Mouse (Mus musculus) forebrain, embryonic 12.5 days (tissue): Measurements from ENCODE around the gene Zfyve19. TPM values are rescaled to one million over a fixed set of nuclear protein-coding genes. Genes with fewer than 3 reads are reported as not detected.
A peak's percentile ranks its signal among the peaks of the same experiment; 100 is the strongest.

Source experiments
- ATAC-seq: fragments of 200-750 bp; cut with Nextera tagmentation; 2 replicates; pipeline ENCODE4 v1.8.0; 2017; ENCODE audit warnings: moderate TSS enrichment; ENCODE audit not compliant: low FRiP score
- H3K27ac ChIP-seq: fragments of 300-500 bp; sonication (generic); 2 replicates; pipeline ENCODE4 v1.5.1; 2016; ENCODE audit warnings: mild to moderate bottlenecking
- H3K27me3 ChIP-seq: fragments of 300-500 bp; sonication (generic); 2 replicates; pipeline ENCODE4 v1.6.1; 2016; ENCODE audit warnings: mild to moderate bottlenecking
- H3K36me3 ChIP-seq: fragments of 300-500 bp; sonication (generic); replicated peaks from 2 replicates; pipeline ENCODE4 v1.6.1; 2016; ENCODE audit warnings: mild to moderate bottlenecking
- H3K4me1 ChIP-seq: fragments of 300-500 bp; sonication (generic); 2 replicates; pipeline ENCODE4 v1.6.1; 2016
- H3K4me2 ChIP-seq: fragments of 300-500 bp; sonication (generic); 2 replicates; pipeline ENCODE4 v1.6.1; 2016; ENCODE audit warnings: mild to moderate bottlenecking, moderate library complexity
- H3K4me3 ChIP-seq: fragments of 300-500 bp; sonication (generic); replicated peaks from 2 replicates; pipeline ENCODE4 v1.5.1; 2016; ENCODE audit warnings: mild to moderate bottlenecking
- H3K9ac ChIP-seq: fragments of 300-500 bp; sonication (generic); 2 replicates; pipeline ENCODE4 v1.6.1; 2016; ENCODE audit warnings: mild to moderate bottlenecking
- H3K9me3 ChIP-seq: fragments of 300-500 bp; sonication (generic); 2 replicates; pipeline ENCODE4 v1.6.1; 2016
- WGBS: fragments of 180-500 bp; shearing (Covaris S2); methylation state at CpG from one replicate; pipeline ENCODE4 v1.1.7; 2016; 5-methylcytosine and 5-hydroxymethylcytosine counted together
- polyA plus RNA-seq: library from polyadenylated mRNA; unstranded; fragments of >200 nt; fragmentation: Nextera tagmentation; extraction: Ambion mirVana; gene quantifications from 2 replicates; pipeline ENCODE4 v1.2.1, GENCODE M21; 2016

Zfyve19 gene
- polyA plus RNA-seq, 1 experiment from 2014 or later: 51.1 TPM

GRCm38 (mm10) chr2:119173991-119174651, 34.3 kb upstream of the Zfyve19 start, which contains the start of gene Gm14137:
Gene Gm14137, plus strand, starts transcription at chr2:119174509.
- Histone ChIP-seq H3K36me3 (peaks cover 19% of the 10 kb centered on the region; the same call in 1 of the 2 replicates), H3K9ac (0 out of 2 replicates have a peak within 1 kb of the TSS, but pooled peaks have one; percentile 17), H3K4me2 (0 out of 2 replicates have a peak within 1 kb of the TSS, but pooled peaks have one; percentile 1), H3K27me3 (peaks cover 11% of the 10 kb centered on the region; the same call in 1 of the 2 replicates), H3K4me3 (no peak within 1 kb of the TSS), H3K9me3 (no peaks in the 10 kb centered on the region), H3K4me1 (peaks cover 31% of the 10 kb centered on the region), H3K27ac (0 out of 2 replicates have a peak within 1 kb of the TSS, but pooled peaks have one; percentile 47)
- no peak; the same call in 1 of the 2 replicates for ATAC-seq
- 28% methylated on average over 8 of the region's 8 CpGs for WGBS

- Histone ChIP-seq H3K36me3 (peaks cover 26% of the 10 kb centered on the region), H3K4me2 (no peak overlapping the region), H3K4me1 (peaks cover 31% of the 10 kb centered on the region), H3K9ac (no peak overlapping the region), H3K27ac (no peak overlapping the region), H3K9me3 (no peaks in the 10 kb centered on the region), H3K27me3 (0 out of 2 replicates have a peak, but pooled peaks cover 4% of the 10 kb centered on the region), H3K4me3 (no peak overlapping the region)
- ATAC-seq: no peak
- 59% methylated on average over 14 of the region's 14 CpGs for WGBS
Measured at GRCm38 (mm10) chr2:119174866-119175265, 33.6 kb upstream of the Zfyve19 start.

- no peaks in the 10 kb centered on the region for H3K27me3 ChIP-seq
- no peak overlapping the region for H3K27ac ChIP-seq
- H3K4me3 ChIP-seq: no peak overlapping the region
- H3K4me2 ChIP-seq: no peak overlapping the region
- no peak overlapping the region for H3K9ac ChIP-seq
- no peak for ATAC-seq
- H3K9me3 ChIP-seq: no peaks in the 10 kb centered on the region
- H3K36me3 ChIP-seq: peaks cover 34% of the 10 kb centered on the region
- WGBS: 75% methylated on average over 6 of the region's 6 CpGs
- H3K4me1 ChIP-seq: peaks cover 31% of the 10 kb centered on the region
Measured at GRCm38 (mm10) chr2:119175614-119176013, 32.8 kb upstream of the Zfyve19 start.

- H3K27me3 ChIP-seq: no peaks in the 10 kb centered on the region
- H3K4me1 ChIP-seq: peaks cover 31% of the 10 kb centered on the region
- no peak overlapping the region for H3K4me3 ChIP-seq
- H3K4me2 ChIP-seq: no peak overlapping the region
- no peaks in the 10 kb centered on the region for H3K9me3 ChIP-seq
- H3K27ac ChIP-seq: no peak overlapping the region
- peaks cover 38% of the 10 kb centered on the region for H3K36me3 ChIP-seq
- H3K9ac ChIP-seq: no peak overlapping the region
- no peak for ATAC-seq
- WGBS: 59% methylated on average over 3 of the region's 3 CpGs
Measured at GRCm38 (mm10) chr2:119176761-119177160, 31.7 kb upstream of the Zfyve19 start.

GRCm38 (mm10) chr2:119177384-119177939, 31.0 kb upstream of the Zfyve19 start:
- no peak for ATAC-seq
- Histone ChIP-seq H3K9ac (no peak overlapping the region), H3K27me3 (no peaks in the 10 kb centered on the region), H3K27ac (no peak overlapping the region), H3K4me2 (no peak overlapping the region), H3K4me1 (peaks cover 25% of the 10 kb centered on the region), H3K4me3 (no peak overlapping the region), H3K36me3 (peaks cover 38% of the 10 kb centered on the region), H3K9me3 (no peaks in the 10 kb centered on the region)
- 90% methylated on average over 5 of the region's 5 CpGs for WGBS

- Histone ChIP-seq H3K4me1 (no peaks in the 10 kb centered on the region), H3K4me2 (no peak overlapping the region), H3K4me3 (no peak overlapping the region), H3K9ac (no peak overlapping the region), H3K27me3 (no peaks in the 10 kb centered on the region), H3K27ac (no peak overlapping the region), H3K36me3 (peaks cover 58% of the 10 kb centered on the region), H3K9me3 (no peaks in the 10 kb centered on the region)
- no peak for ATAC-seq
- 84% methylated on average over 7 of the region's 7 CpGs for WGBS
Measured at GRCm38 (mm10) chr2:119182914-119183313, 25.5 kb upstream of the Zfyve19 start.

GRCm38 (mm10) chr2:119189029-119189710, 19.2 kb upstream of the Zfyve19 start:
- Histone ChIP-seq H3K27ac (no peak overlapping the region), H3K9me3 (no peaks in the 10 kb centered on the region), H3K4me1 (peaks cover 5% of the 10 kb centered on the region; the same call in 1 of the 2 replicates), H3K4me2 (peak overlapping the region; percentile 59), H3K9ac (no peak overlapping the region), H3K4me3 (peak overlapping the region; percentile 25), H3K36me3 (peaks cover 18% of the 10 kb centered on the region), H3K27me3 (no peaks in the 10 kb centered on the region)
- 6% methylated on average over 15 of the region's 15 CpGs for WGBS
- peak; percentile 84 for ATAC-seq

- no peak overlapping the region for H3K9ac ChIP-seq
- ATAC-seq: no peak
- 88% methylated on average over 5 of the region's 5 CpGs for WGBS
- H3K4me1 ChIP-seq: peaks cover 5% of the 10 kb centered on the region; the same call in 1 of the 2 replicates
- H3K27ac ChIP-seq: no peak overlapping the region
- no peak overlapping the region for H3K4me2 ChIP-seq
- no peaks in the 10 kb centered on the region for H3K27me3 ChIP-seq
- no peak overlapping the region for H3K4me3 ChIP-seq
- H3K36me3 ChIP-seq: peaks cover 3% of the 10 kb centered on the region
- no peaks in the 10 kb centered on the region for H3K9me3 ChIP-seq
Measured at GRCm38 (mm10) chr2:119190969-119191368, 17.4 kb upstream of the Zfyve19 start.

GRCm38 (mm10) chr2:119194140-119194539, 14.3 kb upstream of the Zfyve19 start:
- WGBS: 91% methylated on average over 5 of the region's 5 CpGs
- Histone ChIP-seq H3K36me3 (no peaks in the 10 kb centered on the region), H3K4me1 (peaks cover 13% of the 10 kb centered on the region; the same call in 1 of the 2 replicates), H3K4me3 (no peak overlapping the region), H3K4me2 (no peak overlapping the region), H3K27me3 (no peaks in the 10 kb centered on the region), H3K9me3 (no peaks in the 10 kb centered on the region), H3K9ac (no peak overlapping the region), H3K27ac (no peak overlapping the region)
- no peak for ATAC-seq

- Histone ChIP-seq H3K4me1 (peaks cover 12% of the 10 kb centered on the region; the same call in 1 of the 2 replicates), H3K36me3 (no peaks in the 10 kb centered on the region), H3K9ac (no peak overlapping the region), H3K27ac (no peak overlapping the region), H3K27me3 (no peaks in the 10 kb centered on the region), H3K9me3 (no peaks in the 10 kb centered on the region), H3K4me3 (no peak overlapping the region), H3K4me2 (no peak overlapping the region)
- WGBS: 23% methylated on average over 4 of the region's 4 CpGs
- ATAC-seq: no peak
Measured at GRCm38 (mm10) chr2:119196316-119197108, 11.9 kb upstream of the Zfyve19 start.

GRCm38 (mm10) chr2:119197493-119197892, 10.9 kb upstream of the Zfyve19 start:
- Histone ChIP-seq H3K4me1 (peaks cover 12% of the 10 kb centered on the region; the same call in 1 of the 2 replicates), H3K36me3 (no peaks in the 10 kb centered on the region), H3K4me3 (no peak overlapping the region), H3K27me3 (no peaks in the 10 kb centered on the region), H3K27ac (no peak overlapping the region), H3K9ac (no peak overlapping the region), H3K4me2 (no peak overlapping the region), H3K9me3 (no peaks in the 10 kb centered on the region)
- ATAC-seq: no peak
- 97% methylated on average over 1 of the region's 1 CpGs for WGBS

- Histone ChIP-seq H3K27ac (no peak overlapping the region), H3K27me3 (no peaks in the 10 kb centered on the region), H3K4me1 (peaks cover 17% of the 10 kb centered on the region), H3K4me3 (no peak overlapping the region), H3K4me2 (no peak overlapping the region), H3K9me3 (no peaks in the 10 kb centered on the region), H3K36me3 (no peaks in the 10 kb centered on the region), H3K9ac (no peak overlapping the region; the same call in 1 of the 2 replicates)
- ATAC-seq: no peak
- WGBS: 14% methylated on average over 1 of the region's 1 CpGs
Measured at GRCm38 (mm10) chr2:119198049-119198448, 10.4 kb upstream of the Zfyve19 start.
